9 mouse cellular contexts compared by ENCODE assay signal in genomic region chr13:47121333-47121889, GRCm38 (mm10). TPM values are rescaled to one million over a fixed set of nuclear protein-coding genes. Genes with fewer than 3 reads are reported as not detected.
DNase-seq lines count a peak whose midpoint lies in the region; ATAC-seq and TF ChIP-seq lines count a peak whose summit lies in the region.
"Had no signal": no experiment of that assay in that cellular context is flagged by ENCODE, and none has a peak within 500 bp of the region (broad histone marks: within the 10 kb centered on the region; RNA-seq: fewer than 3 reads in every experiment).

No protein-coding gene starts in this region.

- no peak for TF ChIP-seq EP300 in stomach, postnatal 0 days (optimal IDR thresholded peaks at IDR 0.05)

- no peak overlapping the region for H3K4me3 ChIP-seq in heart, embryonic 12.5 days
- H3K4me3 ChIP-seq in neural tube, embryonic 12.5 days: no peak overlapping the region
- H3K4me3 ChIP-seq in hindbrain, embryonic 11.5 days (ENCODE audit: low read depth, low read length): no peak overlapping the region
- no peak overlapping the region for H3K4me3 ChIP-seq in stomach, postnatal 0 days (ENCODE audit: low read depth, low read length)

- H3K9me3 ChIP-seq in heart, embryonic 12.5 days (replicated peaks): no peaks in the 10 kb centered on the region
- no peaks in the 10 kb centered on the region for H3K9me3 ChIP-seq in neural tube, embryonic 12.5 days
- H3K9me3 ChIP-seq in hindbrain, embryonic 11.5 days (ENCODE audit: control insufficient read depth, low read length): no peaks in the 10 kb centered on the region
- H3K9me3 ChIP-seq in stomach, postnatal 0 days (ENCODE audit: control insufficient read depth, low read length): no peaks in the 10 kb centered on the region

- 42% methylated on average over 12 of the region's 12 CpGs for WGBS in heart, embryonic 12.5 days
- WGBS in neural tube, embryonic 12.5 days: 38% methylated on average over 12 of the region's 12 CpGs
- 41% methylated on average over 12 of the region's 12 CpGs for WGBS in hindbrain, embryonic 11.5 days
- 38% methylated on average over 12 of the region's 12 CpGs for WGBS in stomach, postnatal 0 days

- no peaks in the 10 kb centered on the region for H3K27me3 ChIP-seq in heart, embryonic 12.5 days (replicated peaks)
- H3K27me3 ChIP-seq in neural tube, embryonic 12.5 days (replicated peaks): peaks cover 16% of the 10 kb centered on the region
- peaks cover 14% of the 10 kb centered on the region for H3K27me3 ChIP-seq in hindbrain, embryonic 11.5 days (ENCODE audit: control insufficient read depth, insufficient read depth, low read length)
- H3K27me3 ChIP-seq in stomach, postnatal 0 days (ENCODE audit: control insufficient read depth, insufficient read depth, low read length): no peaks in the 10 kb centered on the region
- H3K27me3 ChIP-seq: CH12.LX had no signal

- H3K4me2 ChIP-seq in heart, embryonic 12.5 days: peak overlapping the region; percentile 97
- H3K4me2 ChIP-seq in neural tube, embryonic 12.5 days (replicated peaks): peak overlapping the region; percentile 99; the same call in 1 of the 2 replicates
- no peak overlapping the region for H3K4me2 ChIP-seq in hindbrain, embryonic 11.5 days (replicated peaks; ENCODE audit: low read depth, low read length)
- no peak overlapping the region for H3K4me2 ChIP-seq in stomach, postnatal 0 days (replicated peaks; ENCODE audit: low read depth)

- ATAC-seq in heart, embryonic 12.5 days (ENCODE audit: insufficient number of reproducible peaks, low FRiP score): no peak
- ATAC-seq in neural tube, embryonic 12.5 days (ENCODE audit: low FRiP score, low read depth): no peak
- no peak for ATAC-seq in hindbrain, embryonic 11.5 days (ENCODE audit: low FRiP score)
- no peak for ATAC-seq in stomach, postnatal 0 days (ENCODE audit: low FRiP score, low TSS enrichment)

- intact Hi-C loops in heart, postnatal 14 days (cut with DNase I): no loop called here

- no peak overlapping the region for H3K9ac ChIP-seq in heart, embryonic 12.5 days
- no peak overlapping the region for H3K9ac ChIP-seq in neural tube, embryonic 12.5 days
- no peak overlapping the region for H3K9ac ChIP-seq in hindbrain, embryonic 11.5 days (ENCODE audit: low read depth, low read length)
- H3K9ac ChIP-seq in stomach, postnatal 0 days (ENCODE audit: low read length): no peak overlapping the region

- H3K27ac ChIP-seq in heart, embryonic 12.5 days (ENCODE audit: poor library complexity, severe bottlenecking): no peak overlapping the region
- H3K27ac ChIP-seq in neural tube, embryonic 12.5 days: no peak overlapping the region
- H3K27ac ChIP-seq in hindbrain, embryonic 11.5 days (ENCODE audit: low read depth, low read length): no peak overlapping the region
- H3K27ac ChIP-seq in stomach, postnatal 0 days (replicated peaks): no peak overlapping the region

- peak; percentile 48 for TF ChIP-seq CTCF in stomach, postnatal 0 days (IDR thresholded peaks at IDR 0.05; ENCODE audit: low read depth)

- DNase-seq in heart, postnatal 14 days: no peak
- DNase-seq in neural tube, embryonic 10.5 days (ENCODE audit: extremely low spot score, low spot score): no peak
- peak; percentile 30 for DNase-seq in hindbrain, embryonic 11.5 days (ENCODE audit: low spot score)
- DNase-seq in stomach, postnatal 0 days (ENCODE audit: low spot score): no peak
- DNase-seq in B cell, adult 2 months: no peak
- DNase-seq in urinary bladder, postnatal 14 days (ENCODE audit: low spot score): no peak

- no peaks in the 10 kb centered on the region for H3K36me3 ChIP-seq in heart, embryonic 12.5 days
- no peaks in the 10 kb centered on the region for H3K36me3 ChIP-seq in neural tube, embryonic 12.5 days
- H3K36me3 ChIP-seq in hindbrain, embryonic 11.5 days (ENCODE audit: control insufficient read depth, insufficient read depth, low read length): no peaks in the 10 kb centered on the region
- H3K36me3 ChIP-seq in stomach, postnatal 0 days (ENCODE audit: control insufficient read depth, insufficient read depth, low read length): no peaks in the 10 kb centered on the region

- peaks cover 25% of the 10 kb centered on the region for H3K4me1 ChIP-seq in heart, embryonic 12.5 days (replicated peaks)
- H3K4me1 ChIP-seq in neural tube, embryonic 12.5 days: peaks cover 15% of the 10 kb centered on the region
- H3K4me1 ChIP-seq in hindbrain, embryonic 11.5 days (replicated peaks; ENCODE audit: control insufficient read depth, insufficient read depth, low read length): no peaks in the 10 kb centered on the region
- no peaks in the 10 kb centered on the region for H3K4me1 ChIP-seq in stomach, postnatal 0 days (replicated peaks; ENCODE audit: control insufficient read depth, insufficient read depth)

RNA-seq across cellular contexts. Expression of gene Rnf144b, which starts 1.0 kb away (rescaled TPM):
- polyA plus RNA-seq in heart, embryonic 12.5 days (2016; fragmentation: Nextera tagmentation; extraction: Ambion mirVana): 1.6 and 1.9 TPM in 2 replicates
- 10 to 100 TPM; 16.5 to 19.8 TPM for total RNA-seq in heart, postnatal 14 days (2021)
- 0.84 and 1.0 TPM in 2 replicates for polyA plus RNA-seq in neural tube, embryonic 12.5 days (2016; fragmentation: Nextera tagmentation; extraction: Ambion mirVana)
- polyA plus RNA-seq in hindbrain, embryonic 11.5 days (2014; fragmentation: Nextera tagmentation; extraction: Ambion mirVana): 1.2 and 1.9 TPM in 2 replicates
- 3.7 and 4.0 TPM in 2 replicates for polyA plus RNA-seq in stomach, postnatal 0 days (2015; fragmentation: Nextera tagmentation; extraction: Ambion mirVana)
- total RNA-seq: CH12.LX had no signal

RNA-seq across cellular contexts. Expression of gene Dek, which starts 15.4 kb away (rescaled TPM):
- polyA plus RNA-seq in heart, embryonic 12.5 days (2016; fragmentation: Nextera tagmentation; extraction: Ambion mirVana): 171 and 173 TPM in 2 replicates
- 10 to 100 TPM; 38.3 to 41.2 TPM for total RNA-seq in heart, postnatal 14 days (2021)
- 224 and 242 TPM in 2 replicates for polyA plus RNA-seq in neural tube, embryonic 12.5 days (2016; fragmentation: Nextera tagmentation; extraction: Ambion mirVana)
- polyA plus RNA-seq in hindbrain, embryonic 11.5 days (2014; fragmentation: Nextera tagmentation; extraction: Ambion mirVana): 312 and 335 TPM in 2 replicates
- polyA plus RNA-seq in stomach, postnatal 0 days (2015; fragmentation: Nextera tagmentation; extraction: Ambion mirVana): 114 and 133 TPM in 2 replicates

Comparison
In these comparisons a context has a peak if more than half of its experiments do, and no peak if none do; other contexts are left out.
1. H3K4me2 ChIP-seq: peak in heart, embryonic 12.5 days (single experiment) and neural tube, embryonic 12.5 days (single experiment); none in hindbrain, embryonic 11.5 days (single experiment) and stomach, postnatal 0 days (single experiment).